Mouse (Mus musculus) E14TG2a.4 (cell line): Measurements from ENCODE around the gene Igfbp7.

Experiments used
- CTCF ChIP-seq: conservative IDR thresholded peaks from 2 replicates; pipeline ENCODE4 v1.5.1; 2014; ENCODE audit warnings: low read length
- NANOG ChIP-seq: IDR thresholded peaks from 2 replicates; pipeline ENCODE4 v1.6.1; 2014; ENCODE audit warnings: borderline replicate concordance, low read length, mixed read lengths

- no peak for TF ChIP-seq CTCF
- no peak for TF ChIP-seq NANOG
Observed at GRCm38 (mm10) chr5:77372242-77372641, 35.6 kb downstream of the Igfbp7 start.
